Mouse (Mus musculus): ENCODE measurements around the gene Trpv2. TPM values are rescaled to one million over a fixed set of nuclear protein-coding genes. Genes with fewer than 3 reads are reported as not detected.

The Trpv2 gene
- polyA plus RNA-seq, 1 experiment from 2014 or later: 32.9 TPM

DNA sequence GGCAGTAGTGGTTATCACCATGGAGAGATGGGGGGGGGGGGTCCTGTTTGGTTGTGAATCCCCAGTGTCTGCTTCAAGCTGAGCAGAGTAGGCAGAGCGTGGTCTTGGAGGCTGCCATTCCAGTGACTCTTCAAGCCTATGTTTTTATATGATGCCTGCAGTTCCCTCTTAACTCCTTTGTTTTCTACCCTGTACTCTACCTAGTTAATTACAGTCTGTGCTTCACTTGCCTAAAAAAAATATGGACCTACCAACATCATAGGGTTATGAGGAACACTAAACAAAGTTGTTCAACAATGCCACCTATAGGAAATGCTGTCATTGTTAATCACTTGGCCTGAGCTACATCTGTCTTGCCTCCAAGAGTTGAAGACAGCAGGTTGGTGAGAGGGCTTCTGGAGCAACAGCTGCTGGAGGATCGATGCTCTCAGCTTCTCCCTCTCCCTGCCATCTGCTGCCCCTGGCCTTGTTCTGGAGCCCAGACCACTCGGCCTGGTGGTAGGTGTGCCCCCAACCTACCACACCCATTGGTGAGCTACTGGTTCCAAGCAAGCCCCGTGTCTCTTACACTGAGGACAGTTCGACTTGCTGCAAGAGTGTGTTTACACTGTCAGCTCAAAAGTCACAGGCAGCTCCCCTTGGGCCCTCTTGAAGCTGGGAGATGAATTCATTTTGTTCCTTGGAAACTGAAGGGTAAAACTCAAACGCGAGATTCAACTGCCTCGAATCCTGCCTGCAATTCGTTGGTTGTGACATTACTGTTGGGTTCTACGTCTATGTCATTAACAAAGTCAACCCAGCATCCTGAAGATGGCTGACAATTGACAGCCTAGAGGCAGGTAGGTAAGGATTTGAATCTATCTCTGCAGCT lies 32.2 kb downstream of the Trpv2 start:
- WGBS: 61% methylated on average over 10 of the region's 10 CpGs
- Histone ChIP-seq H3K9me3 (replicated peaks) (no peaks in the 10 kb centered on the region), H3K9ac (replicated peaks) (no peak overlapping the region)

DNA sequence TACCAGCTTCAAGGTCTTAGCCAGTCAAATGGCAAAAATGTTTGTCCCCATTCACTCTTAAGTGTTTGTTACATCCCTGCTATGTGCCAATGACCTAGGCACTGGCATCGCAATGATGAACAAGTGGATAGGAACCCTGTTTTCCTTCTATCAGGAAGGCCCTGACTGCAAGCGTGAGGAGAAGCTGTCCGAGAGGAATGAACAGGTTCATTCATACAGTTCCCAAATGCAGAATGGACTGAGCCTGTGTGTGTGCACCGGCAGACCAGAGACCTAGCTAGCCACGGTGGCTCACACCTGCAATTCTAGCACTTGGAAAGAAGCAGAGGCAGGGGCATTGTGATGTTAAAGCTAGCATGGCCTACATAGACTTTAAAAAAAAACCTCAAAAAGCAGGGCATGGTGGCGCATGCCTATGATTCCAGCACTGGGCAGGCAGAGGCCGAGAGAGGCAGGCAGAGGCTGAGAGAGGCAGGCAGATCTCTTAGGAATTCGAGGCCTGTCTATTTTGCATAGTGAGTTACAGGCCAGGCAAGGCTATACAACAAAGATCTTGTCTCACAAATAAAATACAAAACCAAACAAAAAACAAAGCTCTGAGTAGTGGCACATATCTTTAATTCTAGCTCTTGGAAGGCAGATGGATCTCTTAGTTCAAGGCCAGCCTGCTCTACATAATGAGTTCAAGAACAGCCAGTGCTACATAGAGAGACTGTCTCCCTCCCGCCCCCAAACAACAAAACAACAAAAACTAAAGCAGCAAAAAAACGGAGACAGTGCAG lies 33.1 kb downstream of the Trpv2 start:
- ATAC-seq (ENCODE audit: low FRiP score): no peak
- H3K27me3 ChIP-seq (replicated peaks): no peaks in the 10 kb centered on the region
- H3K36me3 ChIP-seq: peaks cover 59% of the 10 kb centered on the region
- H3K27ac ChIP-seq (replicated peaks): no peak overlapping the region; the same call in none of the 2 replicates
- 61% methylated on average over 10 of the region's 10 CpGs for whole genome bisulfite sequencing
- no peak overlapping the region for H3K4me3 ChIP-seq (replicated peaks)
- no peak overlapping the region for H3K9ac ChIP-seq (replicated peaks)
- peaks cover 47% of the 10 kb centered on the region for H3K4me1 ChIP-seq
- H3K4me2 ChIP-seq: no peak overlapping the region
- no peaks in the 10 kb centered on the region for H3K9me3 ChIP-seq (replicated peaks)

More for the DNA sequence above, 32.2 kb downstream of the Trpv2 start:
- ATAC-seq (ENCODE audit: low FRiP score): no peak
- peak overlapping the region; percentile 67; the same call in 1 of the 2 replicates for H3K4me2 ChIP-seq
- H3K4me1 ChIP-seq: peaks cover 48% of the 10 kb centered on the region
- H3K27me3 ChIP-seq (replicated peaks): no peaks in the 10 kb centered on the region
- H3K4me3 ChIP-seq (replicated peaks): no peak overlapping the region
- peaks cover 59% of the 10 kb centered on the region for H3K36me3 ChIP-seq
- peak overlapping the region; percentile 11; the same call in 1 of the 2 replicates for H3K27ac ChIP-seq (replicated peaks)

DNA sequence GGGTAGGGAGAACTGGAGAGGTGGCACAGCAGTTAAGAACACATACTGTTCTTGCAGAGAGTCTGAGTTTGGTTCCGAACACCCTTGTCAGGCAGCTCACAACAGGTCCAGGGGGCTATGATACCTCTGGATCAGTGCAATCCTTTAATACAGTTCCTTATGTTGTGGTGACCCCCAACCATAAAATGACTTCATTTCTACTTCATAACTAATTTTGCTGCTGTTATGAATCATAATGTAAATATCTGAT lies 33.6 kb downstream of the Trpv2 start:
- no peak overlapping the region for H3K4me2 ChIP-seq
- no peaks in the 10 kb centered on the region for H3K27me3 ChIP-seq (replicated peaks)
- H3K4me3 ChIP-seq (replicated peaks): no peak overlapping the region
- H3K9me3 ChIP-seq (replicated peaks): no peaks in the 10 kb centered on the region
- H3K4me1 ChIP-seq: peaks cover 52% of the 10 kb centered on the region
- H3K36me3 ChIP-seq: peaks cover 59% of the 10 kb centered on the region
- H3K9ac ChIP-seq (replicated peaks): no peak overlapping the region
- 97% methylated on average over 1 of the region's 1 CpGs for WGBS
- no peak overlapping the region for H3K27ac ChIP-seq (replicated peaks)
- ATAC-seq (ENCODE audit: low FRiP score): no peak

DNA sequence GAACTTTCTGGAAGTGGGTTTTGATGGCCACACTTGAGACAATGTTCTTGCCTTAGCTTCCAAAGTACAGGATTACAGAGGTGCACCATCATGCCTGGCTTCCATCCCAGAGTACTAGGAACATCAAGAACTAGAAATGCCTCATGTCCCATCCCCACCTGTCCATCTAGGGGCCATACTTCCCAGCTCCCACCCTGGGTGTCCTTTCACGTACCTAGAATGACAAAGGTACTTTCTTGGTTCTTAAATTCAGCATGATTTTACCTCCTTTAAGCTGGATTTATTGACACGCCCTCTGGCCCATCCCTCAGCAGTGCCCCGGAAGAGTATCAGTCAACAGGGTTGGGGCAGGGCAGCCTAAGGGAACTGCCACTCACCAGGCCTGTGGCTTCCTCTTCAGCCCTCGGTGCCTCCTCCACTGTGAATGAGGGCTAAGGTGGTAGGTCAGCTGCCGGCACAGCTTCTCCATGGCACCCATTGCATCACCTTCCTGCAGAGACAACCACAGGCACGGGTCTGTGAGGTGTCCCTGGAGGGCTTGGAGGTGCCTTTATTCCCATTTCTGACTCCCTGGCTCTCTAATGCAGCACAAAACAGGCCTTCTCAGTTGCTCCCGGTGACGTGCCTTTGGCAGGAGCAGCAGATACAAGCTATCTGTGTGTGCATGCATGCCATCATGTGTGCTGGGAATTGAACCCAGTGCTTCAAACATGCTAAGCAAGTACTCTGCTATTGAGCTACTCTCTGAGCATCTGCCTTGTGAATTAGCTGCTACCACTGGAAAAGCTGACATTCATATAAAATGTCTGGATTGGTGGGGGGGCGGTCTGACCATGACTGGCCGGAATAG lies 34.8 kb downstream of the Trpv2 start:
- H3K4me1 ChIP-seq: peaks cover 57% of the 10 kb centered on the region
- WGBS: 87% methylated on average over 10 of the region's 10 CpGs

DNA sequence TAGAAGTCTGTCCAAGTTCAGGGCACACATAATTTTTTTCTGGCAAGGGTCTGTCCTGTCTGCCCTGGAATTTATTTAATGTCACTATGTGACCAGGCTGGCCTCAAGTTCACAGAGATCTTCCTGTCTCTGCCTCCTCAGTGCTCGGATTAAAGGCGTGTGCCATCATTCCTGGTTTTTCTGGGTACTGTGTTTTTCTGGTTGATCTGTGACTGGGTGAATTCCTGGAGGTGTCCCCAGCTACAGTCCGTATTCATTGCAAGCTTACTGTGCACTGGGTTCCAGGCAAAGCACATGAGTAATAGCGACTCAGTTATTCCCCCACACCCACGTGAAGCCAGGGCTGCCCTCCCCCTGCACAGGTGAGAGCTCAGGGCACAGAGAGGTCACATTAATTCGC lies 36.0 kb downstream of the Trpv2 start:
- H3K27ac ChIP-seq (replicated peaks): no peak overlapping the region
- peaks cover 54% of the 10 kb centered on the region for H3K4me1 ChIP-seq
- H3K36me3 ChIP-seq: peaks cover 46% of the 10 kb centered on the region
- WGBS: 85% methylated on average over 6 of the region's 6 CpGs
- no peaks in the 10 kb centered on the region for H3K27me3 ChIP-seq (replicated peaks)
- no peak overlapping the region for H3K4me2 ChIP-seq
- H3K9me3 ChIP-seq (replicated peaks): no peaks in the 10 kb centered on the region
- no peak for ATAC-seq (ENCODE audit: low FRiP score)
- no peak overlapping the region for H3K9ac ChIP-seq (replicated peaks)
- H3K4me3 ChIP-seq (replicated peaks): no peak overlapping the region

More for the DNA sequence above, 34.8 kb downstream of the Trpv2 start:
- Histone ChIP-seq H3K27ac (replicated peaks) (no peak overlapping the region), H3K36me3 (peaks cover 59% of the 10 kb centered on the region), H3K9ac (replicated peaks) (no peak overlapping the region), H3K27me3 (replicated peaks) (no peaks in the 10 kb centered on the region), H3K9me3 (replicated peaks) (no peaks in the 10 kb centered on the region), H3K4me3 (replicated peaks) (no peak overlapping the region), H3K4me2 (no peak overlapping the region)
- no peak for ATAC-seq (ENCODE audit: low FRiP score)

DNA sequence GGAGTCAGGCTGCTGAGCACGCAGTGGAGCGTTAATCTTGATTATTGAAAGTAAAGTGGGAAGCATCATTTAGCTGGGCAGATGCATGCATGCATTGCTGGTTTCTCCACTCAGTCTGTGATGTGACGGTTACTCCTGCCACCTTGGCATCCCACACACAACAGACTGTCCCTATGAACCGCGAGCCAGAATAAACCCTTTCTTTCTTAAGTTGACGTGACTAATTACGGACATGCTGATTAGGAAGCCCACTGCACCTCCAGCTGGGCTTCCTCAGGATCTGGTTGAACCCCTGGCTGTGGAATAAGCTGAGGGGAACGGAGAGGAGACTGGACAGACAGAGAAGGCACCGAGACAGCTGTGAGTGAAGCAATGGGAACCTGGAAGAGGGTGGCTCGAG lies 38.3 kb downstream of the Trpv2 start:
- H3K36me3 ChIP-seq: peaks cover 28% of the 10 kb centered on the region
- peak overlapping the region; percentile 58; the same call in 1 of the 2 replicates for H3K4me2 ChIP-seq
- H3K9ac ChIP-seq (replicated peaks): 0 out of 2 replicates have a peak overlapping the region, but pooled peaks have one; percentile 48
- H3K27ac ChIP-seq (replicated peaks): peak overlapping the region; percentile 91
- H3K4me3 ChIP-seq (replicated peaks): no peak overlapping the region
- H3K27me3 ChIP-seq (replicated peaks): no peaks in the 10 kb centered on the region
- 39% methylated on average over 10 of the region's 10 CpGs for WGBS
- no peak for ATAC-seq (ENCODE audit: low FRiP score)
- no peaks in the 10 kb centered on the region for H3K9me3 ChIP-seq (replicated peaks)
- peaks cover 33% of the 10 kb centered on the region for H3K4me1 ChIP-seq

DNA sequence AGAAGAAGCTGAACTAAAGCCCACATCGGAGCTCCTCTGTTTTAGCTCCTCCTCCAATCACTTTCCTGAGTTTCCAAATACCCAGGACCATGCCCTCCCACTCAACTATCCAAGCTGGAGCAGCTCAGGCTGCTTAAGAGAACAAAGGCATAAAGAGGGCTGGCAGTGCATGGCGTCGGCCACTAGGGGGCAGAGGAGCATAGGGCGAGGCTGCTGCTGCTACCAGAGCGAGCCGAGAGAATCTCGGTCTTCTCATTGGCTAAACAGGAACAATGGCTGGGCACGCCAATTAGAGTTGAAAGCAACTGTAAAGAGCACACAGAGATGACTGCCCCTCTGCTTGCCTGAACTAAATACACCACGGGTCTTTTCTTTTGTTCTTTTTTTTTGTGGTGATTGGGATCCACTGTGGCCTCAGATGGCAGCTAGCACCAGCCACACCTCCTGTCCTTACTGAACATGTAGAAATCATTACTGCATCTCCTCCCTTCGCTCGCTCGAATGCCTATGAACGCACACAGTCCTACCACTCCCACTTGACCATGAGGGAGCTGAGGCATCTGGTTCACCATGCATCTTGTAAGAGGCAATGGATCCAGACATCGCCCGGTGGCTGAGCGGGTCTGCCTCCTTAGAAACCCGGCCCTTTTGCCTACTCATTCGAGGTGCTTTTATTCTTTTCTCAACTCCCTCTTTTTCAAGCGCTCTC lies 39.5 kb downstream of the Trpv2 start:
- Histone ChIP-seq H3K27me3 (replicated peaks) (no peaks in the 10 kb centered on the region), H3K9ac (replicated peaks) (peak overlapping the region; percentile 48), H3K27ac (replicated peaks) (peak overlapping the region; percentile 91), H3K4me2 (peak overlapping the region; percentile 58), H3K36me3 (peaks cover 22% of the 10 kb centered on the region), H3K9me3 (replicated peaks) (no peaks in the 10 kb centered on the region), H3K4me3 (replicated peaks) (peak overlapping the region; percentile 28), H3K4me1 (peaks cover 30% of the 10 kb centered on the region)
- WGBS: 4% methylated on average over 19 of the region's 19 CpGs
- peak; percentile 94 for ATAC-seq (ENCODE audit: low FRiP score)

DNA sequence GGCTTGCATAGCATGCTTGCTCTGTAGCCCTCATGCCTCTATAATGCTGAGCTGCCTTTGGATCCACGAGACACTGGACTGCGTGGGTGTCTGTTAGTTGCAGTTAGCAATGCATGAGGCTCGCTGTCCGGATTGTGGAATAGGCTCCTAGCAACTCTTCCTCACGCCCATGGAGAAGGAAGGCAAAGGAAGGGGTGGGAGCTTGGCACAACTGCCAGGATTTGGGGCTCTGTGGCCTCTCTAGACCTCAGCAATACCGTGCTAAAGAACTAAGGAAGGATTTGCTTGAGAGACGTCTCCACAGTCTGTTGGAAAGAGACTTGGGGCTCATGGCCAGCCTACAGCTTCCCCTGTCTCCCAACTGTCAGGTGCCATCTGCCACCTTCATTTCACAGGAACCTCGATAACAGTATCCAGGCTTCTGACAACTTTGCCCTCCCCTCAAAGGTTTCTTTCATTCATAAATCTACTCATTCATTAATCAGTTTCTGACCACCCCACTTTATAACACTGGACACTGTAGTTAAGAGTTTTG lies 40.7 kb downstream of the Trpv2 start:
- peaks cover 30% of the 10 kb centered on the region for H3K4me1 ChIP-seq
- no peak overlapping the region for H3K9ac ChIP-seq (replicated peaks)
- peak overlapping the region; percentile 91 for H3K27ac ChIP-seq (replicated peaks)
- H3K36me3 ChIP-seq: peaks cover 19% of the 10 kb centered on the region
- 74% methylated on average over 8 of the region's 8 CpGs for WGBS
- no peaks in the 10 kb centered on the region for H3K9me3 ChIP-seq (replicated peaks)
- no peaks in the 10 kb centered on the region for H3K27me3 ChIP-seq (replicated peaks)
- no peak overlapping the region for H3K4me2 ChIP-seq
- no peak for ATAC-seq (ENCODE audit: low FRiP score)
- no peak overlapping the region for H3K4me3 ChIP-seq (replicated peaks)

DNA sequence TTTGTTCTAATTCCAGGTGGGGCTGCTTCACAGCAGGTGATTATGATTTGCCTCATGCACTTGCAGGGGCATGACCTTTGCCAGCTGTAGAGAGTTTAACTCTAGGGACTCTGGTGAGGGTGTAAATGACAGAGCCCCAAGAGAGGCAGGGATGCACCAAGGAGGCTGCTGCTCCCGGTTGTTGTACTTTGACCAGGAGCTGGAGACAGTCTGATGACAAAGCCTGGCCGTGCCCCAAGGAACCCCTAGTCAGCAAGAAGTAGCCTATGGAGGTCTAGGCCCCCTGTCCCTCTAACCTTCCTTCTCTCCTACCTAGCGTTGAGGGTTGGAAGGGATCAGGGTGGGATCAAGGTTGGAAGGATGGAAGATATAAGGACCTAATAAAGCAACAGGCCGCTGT lies 41.2 kb downstream of the Trpv2 start:
- Histone ChIP-seq H3K36me3 (peaks cover 14% of the 10 kb centered on the region), H3K4me2 (no peak overlapping the region), H3K4me1 (peaks cover 30% of the 10 kb centered on the region), H3K27me3 (replicated peaks) (no peaks in the 10 kb centered on the region), H3K4me3 (replicated peaks) (no peak overlapping the region), H3K9me3 (replicated peaks) (no peaks in the 10 kb centered on the region), H3K9ac (replicated peaks) (no peak overlapping the region), H3K27ac (replicated peaks) (no peak overlapping the region)
- 98% methylated on average over 4 of the region's 4 CpGs for WGBS
- no peak for ATAC-seq (ENCODE audit: low FRiP score)

DNA sequence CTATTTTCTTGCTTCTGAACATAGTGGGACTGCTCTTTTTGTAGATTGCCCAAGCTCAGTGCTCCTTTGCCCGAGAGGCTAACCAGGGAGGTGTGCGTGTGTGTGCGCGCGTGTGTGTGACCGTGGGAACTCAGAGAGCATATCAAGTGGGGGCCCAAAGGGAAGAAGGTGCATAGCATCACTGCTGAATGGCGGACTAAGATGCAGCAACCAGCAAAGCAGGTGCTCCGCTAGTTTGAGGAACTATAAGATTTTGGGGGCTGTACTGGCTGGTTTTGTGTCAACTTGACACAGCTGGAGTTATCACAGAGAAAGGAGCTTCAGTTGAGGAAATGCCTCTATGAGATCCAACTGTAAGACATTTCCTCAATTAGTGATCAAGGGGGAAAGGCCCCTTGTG lies 46.8 kb downstream of the Trpv2 start:
- H3K9ac ChIP-seq (replicated peaks): no peak overlapping the region
- H3K4me1 ChIP-seq: peaks cover 13% of the 10 kb centered on the region
- H3K4me3 ChIP-seq (replicated peaks): no peak overlapping the region
- H3K27me3 ChIP-seq (replicated peaks): no peaks in the 10 kb centered on the region
- no peak overlapping the region for H3K4me2 ChIP-seq
- H3K9me3 ChIP-seq (replicated peaks): no peaks in the 10 kb centered on the region
- H3K27ac ChIP-seq (replicated peaks): no peak overlapping the region
- H3K36me3 ChIP-seq: peaks cover 13% of the 10 kb centered on the region
- WGBS: 96% methylated on average over 8 of the region's 8 CpGs
- ATAC-seq (ENCODE audit: low FRiP score): no peak

Data from neural tube, embryonic 15.5 days (tissue).